Mouse (Mus musculus) naive thymus-derived CD4-positive, alpha-beta T cell, adult 2 months (primary cell): ENCODE data around the gene Srd5a2.

Source experiments
- DNase-seq: peaks from one replicate; pipeline ENCODE4 v3.0.0-alpha.2; 2011; ENCODE audit warnings: low read depth

The Srd5a2 gene

DNA sequence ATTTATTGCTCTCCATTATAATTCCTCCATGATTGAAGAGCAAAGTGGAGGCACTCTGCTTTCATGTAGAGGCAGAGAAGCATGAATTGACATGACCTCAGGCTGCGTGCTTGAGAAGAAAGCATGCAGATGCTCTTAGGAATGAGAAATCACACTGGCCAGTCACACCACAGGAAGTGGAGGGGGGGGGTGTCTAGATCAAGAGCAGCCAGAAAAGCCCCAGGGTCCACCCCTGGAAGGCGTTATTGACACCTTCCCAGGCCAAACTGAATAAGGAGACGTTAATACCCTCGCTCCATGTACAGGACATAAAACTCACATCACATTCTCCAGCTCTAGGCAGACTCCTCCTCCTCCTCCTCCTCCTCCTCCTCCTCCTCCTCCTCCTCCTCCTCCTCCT, 63.2 kb downstream of the Srd5a2 start:
- no peak for DNase-seq

DNA sequence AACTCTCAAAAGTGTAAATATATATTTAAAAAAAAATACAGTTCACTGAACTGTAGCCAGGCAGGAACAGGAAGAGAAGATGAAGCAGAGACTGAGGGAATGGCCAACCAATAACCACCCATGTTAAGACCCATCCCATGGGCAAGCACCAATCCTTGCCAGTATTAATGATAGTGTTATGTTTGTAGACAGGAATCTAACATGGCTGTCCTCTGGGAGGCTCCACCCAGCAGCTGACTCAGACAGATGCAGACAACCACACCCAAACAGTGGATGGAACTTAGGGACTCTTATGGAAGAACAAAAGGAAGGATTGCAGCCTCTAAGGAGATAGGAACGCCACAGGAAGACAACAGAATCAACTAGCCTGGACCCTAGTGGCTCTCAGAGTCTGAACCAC, 64.8 kb downstream of the Srd5a2 start:
- no peak for DNase-seq

DNA sequence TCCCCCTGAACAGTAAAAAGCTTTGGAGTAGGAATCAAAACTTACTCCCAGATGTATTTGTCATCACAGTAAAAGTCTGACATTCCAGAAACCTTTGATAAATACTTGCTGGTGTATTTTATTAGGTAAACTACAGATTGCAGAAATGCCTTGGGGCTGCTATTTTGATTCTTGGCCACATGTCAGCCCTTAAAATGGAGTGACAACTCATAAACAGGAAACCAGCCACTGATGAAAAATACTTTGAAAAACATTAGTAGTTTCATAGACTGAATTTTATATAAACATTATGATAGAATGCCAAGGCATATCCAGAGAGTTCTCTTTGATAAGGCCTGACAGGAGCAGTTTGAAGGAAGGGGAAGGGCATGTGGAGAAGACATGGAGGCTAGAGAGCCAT, 71.7 kb downstream of the Srd5a2 start:
- DNase-seq = no peak

DNA sequence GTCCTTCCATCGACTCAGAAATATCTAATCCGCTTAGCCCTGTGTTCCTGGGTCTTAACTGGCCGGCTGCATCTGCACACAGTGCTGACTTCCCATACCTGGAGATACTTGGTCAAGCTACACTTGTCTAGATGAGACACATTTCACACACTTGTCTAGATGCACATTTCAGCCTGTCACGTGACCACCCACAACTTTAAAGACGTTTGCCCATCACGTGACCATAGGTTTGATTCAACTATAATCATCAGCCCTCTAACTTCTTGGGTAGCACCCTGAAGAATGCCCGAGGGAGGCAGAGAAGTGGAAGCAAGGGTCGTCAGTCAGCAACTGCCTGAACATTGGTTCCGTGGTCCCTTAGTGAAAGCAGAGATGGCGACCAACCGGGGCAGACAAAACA, 75.1 kb downstream of the Srd5a2 start:
- DNase-seq = no peak

DNA sequence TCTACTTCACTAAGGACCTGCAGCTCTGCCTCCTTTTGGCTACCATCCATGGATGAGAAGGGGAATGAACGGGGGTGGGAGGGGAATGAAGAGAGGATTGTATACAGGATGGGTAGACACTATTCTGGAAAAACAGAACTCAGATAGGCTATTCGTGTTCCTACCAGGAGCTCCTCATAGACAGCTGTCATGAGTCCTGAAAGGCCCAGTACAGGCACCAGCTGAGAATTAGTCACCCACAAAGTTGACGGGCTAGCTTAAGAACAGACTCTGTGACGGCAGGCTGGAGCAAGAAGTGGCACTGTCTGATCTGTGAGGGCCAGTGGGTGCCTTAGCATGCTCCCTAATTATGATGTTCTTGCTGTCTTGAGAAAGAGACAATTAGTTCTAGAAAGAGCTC, 76.4 kb downstream of the Srd5a2 start:
- no peak for DNase-seq

DNA sequence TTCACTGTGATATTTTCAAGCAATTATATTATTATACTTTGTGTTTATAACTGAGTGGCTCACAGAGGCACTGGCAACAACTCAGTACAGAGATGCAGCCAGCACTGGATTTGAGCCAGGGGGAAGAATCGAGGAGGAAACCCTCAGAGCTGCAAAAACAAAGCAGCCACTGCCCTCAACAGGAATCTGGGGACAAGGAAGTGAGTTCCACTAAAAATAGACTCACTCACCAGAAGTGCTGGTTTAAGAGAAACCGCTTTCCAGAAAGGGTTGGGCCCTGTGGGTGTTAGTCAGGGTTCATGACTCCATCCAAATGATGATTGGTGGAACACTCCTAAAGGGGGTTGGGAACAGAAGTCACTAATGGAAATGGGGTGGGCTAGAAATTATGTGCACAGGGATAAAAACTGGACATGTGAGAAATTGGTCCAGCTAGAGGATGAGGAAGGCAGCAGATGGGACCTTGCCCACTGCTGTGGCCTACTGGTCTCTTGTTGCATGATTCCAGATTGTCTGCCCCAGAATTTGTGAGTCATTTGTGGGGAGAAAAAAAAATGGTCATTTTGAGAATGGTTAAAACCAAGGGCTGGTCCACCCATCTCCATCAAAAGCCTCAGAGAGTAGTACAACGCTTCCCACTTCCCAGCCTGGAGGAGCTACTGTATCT, 77.2 kb downstream of the Srd5a2 start:
- DNase-seq = no peak
